Mouse (Mus musculus) kidney, embryonic 16.5 days (tissue): ENCODE measurements around the gene Ren1. TPM values are rescaled to one million over a fixed set of nuclear protein-coding genes. Genes with fewer than 3 reads are reported as not detected.
"Not testable (repeated sequence)": the region's sequence is repeated elsewhere in the genome, so short reads cannot be mapped to it uniquely, and the experiment has no call there.

ENCODE experiments used
- ATAC-seq: fragments of 200-750 bp; cut with Nextera tagmentation; 2 replicates; pipeline ENCODE4 v1.8.0; 2017; ENCODE audit warnings: moderate TSS enrichment; ENCODE audit not compliant: low FRiP score, low TSS enrichment
- H3K27ac ChIP-seq: fragments of 300-500 bp; sonication (generic); 2 replicates; pipeline ENCODE4 v1.5.1; 2014; ENCODE audit warnings: low read length
- H3K27me3 ChIP-seq: fragments of 300-500 bp; sonication (generic); 2 replicates; pipeline ENCODE4 v1.6.1; 2014; ENCODE audit warnings: low read length, control low read depth, mixed read lengths; ENCODE audit not compliant: insufficient read depth
- H3K36me3 ChIP-seq: fragments of 300-500 bp; sonication (generic); 2 replicates; pipeline ENCODE4 v1.6.1; 2014; ENCODE audit warnings: low read length, control low read depth, mixed read lengths; ENCODE audit not compliant: insufficient read depth
- H3K4me1 ChIP-seq: fragments of 300-500 bp; sonication (generic); 2 replicates; pipeline ENCODE4 v1.6.1; 2014; ENCODE audit warnings: low read length, control low read depth, mixed read lengths; ENCODE audit not compliant: insufficient read depth
- H3K4me2 ChIP-seq: fragments of 300-500 bp; sonication (generic); replicated peaks from 2 replicates; pipeline ENCODE4 v1.6.1; 2014; ENCODE audit warnings: low read depth, low read length
- H3K4me3 ChIP-seq: fragments of 300-500 bp; sonication (generic); 2 replicates; pipeline ENCODE4 v1.5.1; 2014; ENCODE audit warnings: mild to moderate bottlenecking, low read length
- H3K9ac ChIP-seq: fragments of 300-500 bp; sonication (generic); replicated peaks from 2 replicates; pipeline ENCODE4 v1.6.1; 2014; ENCODE audit warnings: low read length
- H3K9me3 ChIP-seq: fragments of 300-500 bp; sonication (generic); 2 replicates; pipeline ENCODE4 v1.6.1; 2016; ENCODE audit warnings: low read length, control low read depth
- WGBS: fragments of 180-500 bp; shearing (Covaris S2); extraction: QIAGEN DNeasy Blood & Tissue Kit; methylation state at CpG from one replicate; pipeline ENCODE4 v1.1.7; 2014; 5-methylcytosine and 5-hydroxymethylcytosine counted together
- polyA plus RNA-seq: library from polyadenylated mRNA; unstranded; fragments of >200 nt; fragmentation: Nextera tagmentation; extraction: Ambion mirVana; gene quantifications from 2 replicates; pipeline ENCODE4 v1.2.1, GENCODE M21; 2015

The Ren1 gene
- polyA plus RNA-seq, 1 experiment from 2014 or later: 490 TPM

GRCm38 (mm10) chr1:133332656-133333430 lies 17.5 kb upstream of the Ren1 start:
- no peak overlapping the region for H3K4me3 ChIP-seq
- H3K9ac ChIP-seq: no peak overlapping the region
- no peaks in the 10 kb centered on the region for H3K9me3 ChIP-seq
- H3K36me3 ChIP-seq: no peaks in the 10 kb centered on the region
- peaks cover 28% of the 10 kb centered on the region for H3K27me3 ChIP-seq
- no peaks in the 10 kb centered on the region for H3K4me1 ChIP-seq
- H3K4me2 ChIP-seq: no peak overlapping the region
- no peak overlapping the region for H3K27ac ChIP-seq
- 91% methylated on average over 11 of the region's 11 CpGs for WGBS
- ATAC-seq: no peak

GRCm38 (mm10) chr1:133333937-133334336 lies 16.4 kb upstream of the Ren1 start:
- Histone ChIP-seq H3K4me3 (no peak overlapping the region), H3K36me3 (no peaks in the 10 kb centered on the region), H3K27ac (no peak overlapping the region), H3K4me2 (no peak overlapping the region), H3K27me3 (peaks cover 18% of the 10 kb centered on the region), H3K4me1 (no peaks in the 10 kb centered on the region), H3K9me3 (no peaks in the 10 kb centered on the region), H3K9ac (no peak overlapping the region)
- ATAC-seq: no peak
- WGBS: 81% methylated on average over 6 of the region's 6 CpGs

- 59% methylated on average over 1 of the region's 1 CpGs for WGBS
- H3K4me3 ChIP-seq, H3K36me3 ChIP-seq, H3K27ac ChIP-seq, H3K4me2 ChIP-seq, H3K9me3 ChIP-seq, H3K4me1 ChIP-seq, ATAC-seq, H3K9ac ChIP-seq, H3K27me3 ChIP-seq: not testable (repeated sequence)
Measured at GRCm38 (mm10) chr1:133340403-133340802, 9.9 kb upstream of the Ren1 start.

GRCm38 (mm10) chr1:133344357-133344756 lies 6.0 kb upstream of the Ren1 start:
- no peak overlapping the region; the same call in 1 of the 2 replicates for H3K27ac ChIP-seq
- H3K4me1 ChIP-seq: no peaks in the 10 kb centered on the region
- no peaks in the 10 kb centered on the region for H3K36me3 ChIP-seq
- no peaks in the 10 kb centered on the region for H3K9me3 ChIP-seq
- H3K27me3 ChIP-seq: no peaks in the 10 kb centered on the region
- ATAC-seq: peak; percentile 51; the same call in 1 of the 2 replicates
- no peak overlapping the region for H3K9ac ChIP-seq
- H3K4me2 ChIP-seq: no peak overlapping the region
- WGBS: 73% methylated on average over 2 of the region's 2 CpGs
- H3K4me3 ChIP-seq: no peak overlapping the region

GRCm38 (mm10) chr1:133346531-133346930 lies 3.8 kb upstream of the Ren1 start:
- Histone ChIP-seq H3K9ac (no peak overlapping the region), H3K27me3 (no peaks in the 10 kb centered on the region), H3K4me3 (no peak overlapping the region), H3K27ac (no peak overlapping the region), H3K4me1 (peaks cover 4% of the 10 kb centered on the region; the same call in 1 of the 2 replicates), H3K4me2 (no peak overlapping the region), H3K9me3 (no peaks in the 10 kb centered on the region), H3K36me3 (no peaks in the 10 kb centered on the region)
- ATAC-seq: no peak
- 88% methylated on average over 9 of the region's 9 CpGs for WGBS

- ATAC-seq: no peak
- no peak overlapping the region for H3K27ac ChIP-seq
- 60% methylated on average over 3 of the region's 3 CpGs for WGBS
Measured at GRCm38 (mm10) chr1:133347226-133347625, 3.1 kb upstream of the Ren1 start.

GRCm38 (mm10) chr1:133347693-133348520 lies 2.4 kb upstream of the Ren1 start:
- Histone ChIP-seq H3K27ac (no peak overlapping the region), H3K4me3 (no peak overlapping the region), H3K4me1 (peaks cover 4% of the 10 kb centered on the region; the same call in 1 of the 2 replicates), H3K27me3 (no peaks in the 10 kb centered on the region), H3K9me3 (no peaks in the 10 kb centered on the region), H3K4me2 (no peak overlapping the region), H3K36me3 (no peaks in the 10 kb centered on the region), H3K9ac (no peak overlapping the region)
- WGBS: 59% methylated on average over 11 of the region's 11 CpGs
- no peak for ATAC-seq

More at GRCm38 (mm10) chr1:133347226-133347625, 3.1 kb upstream of the Ren1 start:
- Histone ChIP-seq H3K9ac (no peak overlapping the region), H3K4me2 (no peak overlapping the region), H3K36me3 (no peaks in the 10 kb centered on the region), H3K4me3 (no peak overlapping the region), H3K9me3 (no peaks in the 10 kb centered on the region), H3K4me1 (peaks cover 4% of the 10 kb centered on the region; the same call in 1 of the 2 replicates), H3K27me3 (no peaks in the 10 kb centered on the region)

GRCm38 (mm10) chr1:133351762-133352161 lies 1.5 kb downstream of the Ren1 start:
- H3K4me2 ChIP-seq: no peak overlapping the region
- 0 out of 2 replicates have a peak, but pooled peaks cover 2% of the 10 kb centered on the region for H3K27me3 ChIP-seq
- H3K9me3 ChIP-seq: no peaks in the 10 kb centered on the region
- 30% methylated on average over 9 of the region's 9 CpGs for WGBS
- H3K36me3 ChIP-seq: no peaks in the 10 kb centered on the region
- H3K4me1 ChIP-seq: peaks cover 9% of the 10 kb centered on the region; the same call in 1 of the 2 replicates
- ATAC-seq: no peak
- H3K4me3 ChIP-seq: no peak overlapping the region
- H3K9ac ChIP-seq: no peak overlapping the region
- no peak overlapping the region for H3K27ac ChIP-seq

- no peak overlapping the region for H3K9ac ChIP-seq
- no peak overlapping the region for H3K4me3 ChIP-seq
- H3K36me3 ChIP-seq: no peaks in the 10 kb centered on the region
- H3K9me3 ChIP-seq: no peaks in the 10 kb centered on the region
- no peak overlapping the region for H3K27ac ChIP-seq
- ATAC-seq: no peak
- 0 out of 2 replicates have a peak, but pooled peaks cover 5% of the 10 kb centered on the region for H3K27me3 ChIP-seq
- H3K4me1 ChIP-seq: peaks cover 9% of the 10 kb centered on the region; the same call in 1 of the 2 replicates
- WGBS: 59% methylated on average over 12 of the region's 12 CpGs
- no peak overlapping the region for H3K4me2 ChIP-seq
Measured at GRCm38 (mm10) chr1:133353371-133353809, 3.1 kb downstream of the Ren1 start.
